Mouse (Mus musculus) small intestine, adult 2 months (tissue): ENCODE results near the gene Hlcs.

ENCODE experiments used
- CTCF ChIP-seq: fragments of 200-500 bp; IDR thresholded peaks from 2 replicates; pipeline ENCODE4 v1.5.1; 2012; ENCODE audit warnings: low read depth, mild to moderate bottlenecking, control low read depth, inconsistent platforms, low read length, moderate library complexity, mixed read lengths; ENCODE audit not compliant: insufficient replicate concordance, insufficient read length; ENCODE audit errors: extremely low read depth
- POLR2A ChIP-seq: fragments of 200-500 bp; IDR thresholded peaks from 2 replicates; pipeline ENCODE4 v1.6.1; 2012; ENCODE audit warnings: low read depth, mild to moderate bottlenecking, control low read depth, inconsistent platforms, low read length, moderate library complexity

DNA sequence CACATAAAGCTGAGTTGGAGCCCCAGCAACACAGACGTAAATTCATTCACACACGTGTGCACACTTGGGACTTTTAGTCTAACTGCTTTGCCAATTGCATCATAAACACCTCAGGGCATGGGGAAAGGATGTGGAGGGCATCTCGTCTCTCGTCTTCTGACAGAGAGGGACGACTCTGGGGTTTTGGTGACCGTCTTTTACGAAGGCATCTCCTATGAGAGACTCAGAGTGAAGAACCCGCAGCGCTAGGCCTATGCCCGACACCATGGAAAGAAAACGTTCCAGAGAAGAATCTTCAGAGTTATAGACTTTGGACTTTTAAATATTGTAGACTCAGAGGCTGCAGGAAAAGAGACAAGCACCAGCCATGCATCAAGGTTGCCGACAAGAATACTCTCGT, 61.6 kb downstream of the Hlcs start:
- no peak for TF ChIP-seq CTCF
- no peak for TF ChIP-seq POLR2A
